Mouse (Mus musculus): Measurements from ENCODE around the gene Swap70. TPM values are rescaled to one million over a fixed set of nuclear protein-coding genes. Genes with fewer than 3 reads are reported as not detected.

Swap70 gene
- polyA plus RNA-seq, 1 experiment from 2014 or later, result 9.6 TPM

DNA sequence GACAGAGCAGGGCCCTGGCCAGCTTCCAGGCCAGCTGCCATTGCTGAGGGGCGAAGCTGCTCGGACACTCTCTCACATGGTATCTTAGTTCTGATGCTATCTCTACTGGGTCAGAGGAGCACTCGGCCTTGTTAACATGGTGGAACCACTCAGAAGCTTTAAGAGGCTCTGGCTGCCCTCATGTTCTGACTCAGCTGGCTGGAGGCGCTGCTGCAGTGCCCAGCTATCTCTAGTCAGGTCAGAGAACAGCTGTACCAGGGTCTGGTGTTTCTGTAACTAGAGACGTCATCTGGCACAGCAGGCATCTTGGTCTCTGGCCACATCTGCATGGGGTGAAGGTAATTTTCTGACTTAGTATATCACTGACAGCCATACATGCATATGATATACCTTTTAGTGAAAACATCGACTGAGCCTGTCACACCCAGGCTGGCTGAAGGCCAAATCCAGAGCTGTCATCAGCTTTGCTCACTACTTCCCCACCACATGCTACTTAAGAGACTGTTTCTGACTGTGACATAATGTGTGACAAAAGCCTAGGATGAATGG, 97.5 kb downstream of the Swap70 start:
- Histone ChIP-seq H3K4me3 (no peak overlapping the region), H3K9me3 (no peaks in the 10 kb centered on the region), H3K4me1 (no peaks in the 10 kb centered on the region), H3K9ac (no peak overlapping the region), H3K4me2 (no peak overlapping the region), H3K27ac (no peak overlapping the region), H3K27me3 (replicated peaks) (no peaks in the 10 kb centered on the region), H3K36me3 (replicated peaks) (peaks cover 50% of the 10 kb centered on the region)
- WGBS, result 82% methylated on average over 6 of the region's 6 CpGs
- no peak for ATAC-seq (replicated peaks)

DNA sequence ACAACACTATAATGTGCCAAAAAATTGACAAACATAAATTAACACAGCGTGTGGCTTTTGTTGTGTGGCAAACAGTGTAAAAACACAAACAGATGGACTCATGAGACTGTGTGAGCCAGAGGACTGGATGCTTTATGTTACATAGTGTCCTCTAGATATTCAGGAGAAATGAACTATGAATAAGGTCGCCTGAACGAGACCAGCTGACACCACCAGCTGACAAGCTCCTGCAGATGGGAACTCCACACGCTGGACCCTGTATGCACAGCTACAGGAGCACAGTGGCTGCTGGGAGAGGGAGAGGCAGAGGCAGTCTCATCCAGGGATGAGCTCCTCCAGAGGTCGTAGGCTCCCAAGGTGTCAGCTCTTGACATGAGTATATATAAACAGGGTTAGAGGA, 99.6 kb downstream of the Swap70 start:
- peaks cover 52% of the 10 kb centered on the region for H3K36me3 ChIP-seq (replicated peaks)
- ATAC-seq (replicated peaks), result no peak
- 78% methylated on average over 5 of the region's 5 CpGs for WGBS
- H3K4me1 ChIP-seq, result no peaks in the 10 kb centered on the region
- no peak overlapping the region for H3K4me2 ChIP-seq
- no peak overlapping the region for H3K9ac ChIP-seq
- no peaks in the 10 kb centered on the region for H3K27me3 ChIP-seq (replicated peaks)
- no peak overlapping the region for H3K27ac ChIP-seq
- H3K4me3 ChIP-seq, result no peak overlapping the region
- no peaks in the 10 kb centered on the region for H3K9me3 ChIP-seq

DNA sequence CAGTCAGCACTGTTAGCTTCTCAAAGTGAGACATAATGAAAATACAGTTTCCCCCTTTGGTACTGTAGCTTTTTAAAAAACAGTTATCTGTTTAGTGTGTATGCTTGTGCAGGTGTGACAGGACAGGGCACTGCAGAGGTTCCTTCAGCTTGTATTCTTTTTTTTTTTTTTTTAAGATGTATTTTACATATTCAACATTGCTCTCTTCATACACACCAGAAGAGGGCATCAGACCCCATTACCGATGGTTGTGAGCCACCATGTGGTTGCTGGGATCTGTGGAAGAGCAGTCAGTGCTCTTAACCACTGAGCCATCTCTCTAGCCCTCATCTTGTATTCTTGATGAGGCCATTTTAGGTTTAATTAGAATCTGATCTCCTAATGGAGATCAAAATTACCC, 103.3 kb downstream of the Swap70 start:
- 94% methylated on average over 1 of the region's 1 CpGs for WGBS
- H3K36me3 ChIP-seq (replicated peaks), result peaks cover 71% of the 10 kb centered on the region
- no peaks in the 10 kb centered on the region for H3K27me3 ChIP-seq (replicated peaks)
- ATAC-seq (replicated peaks), result no peak
- H3K27ac ChIP-seq, result no peak overlapping the region
- H3K4me1 ChIP-seq, result no peaks in the 10 kb centered on the region
- H3K9ac ChIP-seq, result no peak overlapping the region
- no peaks in the 10 kb centered on the region for H3K9me3 ChIP-seq
- H3K4me3 ChIP-seq, result no peak overlapping the region
- H3K4me2 ChIP-seq, result no peak overlapping the region

DNA sequence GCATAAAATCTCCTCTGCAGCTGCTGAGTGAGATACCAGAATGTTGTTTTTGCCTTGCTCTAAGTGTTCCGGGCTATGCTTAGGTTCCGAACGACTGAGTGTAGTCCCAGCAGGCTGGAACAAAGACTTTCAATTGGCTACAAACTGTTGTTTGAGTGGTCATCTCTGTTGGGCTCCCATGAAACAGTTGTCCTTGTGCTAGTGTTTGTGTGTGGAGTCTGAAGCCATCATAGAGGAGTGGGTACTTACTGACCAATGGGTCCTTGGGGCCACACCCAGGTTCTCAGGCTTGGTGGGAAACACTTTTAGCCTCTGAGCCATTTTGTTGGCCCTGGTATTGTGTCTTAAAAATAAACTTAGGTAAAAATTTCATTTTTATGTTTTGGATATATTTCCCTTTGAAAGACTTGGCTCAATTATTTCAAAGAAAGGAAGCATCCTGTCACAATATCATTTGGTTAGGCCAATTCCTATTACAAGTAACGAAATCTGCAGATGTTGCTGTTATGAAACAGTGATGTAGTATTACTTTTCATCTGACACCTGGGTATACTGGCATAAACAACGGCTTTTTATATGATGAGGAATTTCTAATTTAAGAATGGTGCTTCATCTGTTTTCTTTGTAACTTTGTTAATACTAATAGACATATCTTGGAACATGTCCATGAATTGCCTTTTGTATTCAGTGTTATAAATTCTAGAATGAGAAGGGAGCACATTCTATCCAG, 104.0 kb downstream of the Swap70 start:
- no peak for ATAC-seq (replicated peaks)
- Histone ChIP-seq H3K4me1 (no peaks in the 10 kb centered on the region), H3K36me3 (replicated peaks) (peaks cover 71% of the 10 kb centered on the region), H3K9ac (no peak overlapping the region), H3K4me2 (no peak overlapping the region), H3K27ac (no peak overlapping the region), H3K9me3 (no peaks in the 10 kb centered on the region), H3K27me3 (replicated peaks) (no peaks in the 10 kb centered on the region), H3K4me3 (no peak overlapping the region)
- WGBS, result 95% methylated on average over 5 of the region's 5 CpGs

Other genes with a start within 250 kb of the Swap70 start
- gene Tmem41b, start 234.8 kb upstream of the Swap70 start, polyA plus RNA-seq (2015; fragmentation: Nextera tagmentation; extraction: Ambion mirVana), result 58.1 and 63.1 TPM in 2 replicates
- 40.3 and 43.1 TPM in 2 replicates for gene Ipo7, start 203.4 kb upstream of the Swap70 start, polyA plus RNA-seq (2015; fragmentation: Nextera tagmentation; extraction: Ambion mirVana)
- 16.2 and 16.7 TPM in 2 replicates for gene Zfp143, start 160.5 kb upstream of the Swap70 start, polyA plus RNA-seq (2015; fragmentation: Nextera tagmentation; extraction: Ambion mirVana)
- gene Wee1, start 99.7 kb upstream of the Swap70 start, polyA plus RNA-seq (2015; fragmentation: Nextera tagmentation; extraction: Ambion mirVana), result 5.1 and 5.8 TPM in 2 replicates

All from midbrain, embryonic 15.5 days (tissue).